Mouse (Mus musculus) heart, adult 2 months (tissue): ENCODE results near the gene Rps6ka6. TPM values are rescaled to one million over a fixed set of nuclear protein-coding genes. Genes with fewer than 3 reads are reported as not detected.

Experiments
- DNase-seq, 2 experiments: peaks; one replicate each; pipeline ENCODE4 v3.0.0; 2021
- H3K27ac ChIP-seq: fragments of 200-600 bp; 2 replicates; pipeline ENCODE4 v1.8.1; 2022
- H3K27me3 ChIP-seq: fragments of 200-500 bp; 2 replicates; pipeline ENCODE4 v1.6.1; 2012; ENCODE audit warnings: mild to moderate bottlenecking, low read length, inconsistent platforms, mixed read lengths; ENCODE audit not compliant: control insufficient read depth, insufficient read depth
- H3K36me3 ChIP-seq: fragments of 200-500 bp; 2 replicates; pipeline ENCODE4 v1.6.1; 2012; ENCODE audit warnings: low read length, inconsistent platforms; ENCODE audit not compliant: control insufficient read depth, insufficient read depth
- H3K4me1 ChIP-seq: fragments of 200-500 bp; 2 replicates; pipeline ENCODE4 v1.6.1; 2011; ENCODE audit warnings: low read length; ENCODE audit not compliant: control insufficient read depth, insufficient read depth
- H3K4me3 ChIP-seq: fragments of 200-600 bp; 2 replicates; pipeline ENCODE4 v1.8.1; 2022
- H3K79me2 ChIP-seq: fragments of 200-500 bp; replicated peaks from 2 replicates; pipeline ENCODE4 v1.6.1; 2012; ENCODE audit warnings: mild to moderate bottlenecking, inconsistent platforms, low read length, moderate library complexity, mixed read lengths; ENCODE audit not compliant: control insufficient read depth, insufficient read depth
- H3K9ac ChIP-seq: fragments of 200-500 bp; 2 replicates; pipeline ENCODE4 v1.6.1; 2012; ENCODE audit warnings: low read depth, mild to moderate bottlenecking, control low read depth, inconsistent platforms, low read length, mixed read lengths
- CTCF ChIP-seq: fragments of 200-600 bp; IDR thresholded peaks from 2 replicates; pipeline ENCODE4 v1.8.1; 2022; ENCODE audit warnings: antibody characterized with exemption, mild to moderate bottlenecking, moderate library complexity
- EP300 ChIP-seq: fragments of 200-500 bp; IDR thresholded peaks from 2 replicates; pipeline ENCODE4 v1.6.1; 2011; ENCODE audit warnings: low read depth, low read length, control low read depth; ENCODE audit not compliant: insufficient read depth
- POLR2A ChIP-seq: fragments of 200-500 bp; IDR thresholded peaks from 2 replicates; pipeline ENCODE4 v1.6.1; 2011; ENCODE audit warnings: mild to moderate bottlenecking, low read depth, low read length, control low read depth; ENCODE audit not compliant: insufficient read depth
- WGBS: fragments of 180-500 bp; shearing (Covaris S2); methylation state at CpG from one replicate; pipeline ENCODE4 v1.1.7; 2018; 5-methylcytosine and 5-hydroxymethylcytosine counted together
- intact Hi-C: fragments of 180-260 bp; cut with DNase I; formaldehyde crosslinking; loops from one replicate; pipeline ENCODE4 v1.15.1; 2025
- polyA plus RNA-seq: library from polyadenylated mRNA; depleted of rRNA; stranded (reverse); fragments of >200 nt; gene quantifications from 2 replicates; pipeline ENCODE4 v1.2.3, GENCODE M21; 2012; rRNA removed
- total RNA-seq, 2 experiments: library from RNA; stranded (reverse); gene quantifications; 2 replicates each; pipeline ENCODE4 v1.2.3; 2021

Rps6ka6 gene
- total and polyA plus RNA-seq, 3 experiments = 0.16 to 0.21 (median 0.16) TPM

- Histone ChIP-seq H3K36me3 (no peaks in the 10 kb centered on the region), H3K27ac (no peak overlapping the region), H3K4me1 (no peaks in the 10 kb centered on the region), H3K79me2 (no peaks in the 10 kb centered on the region), H3K27me3 (no peaks in the 10 kb centered on the region), H3K4me3 (no peak overlapping the region), H3K9ac (no peak overlapping the region)
- intact Hi-C loops = no loop called here
- no peak for TF ChIP-seq EP300
- TF ChIP-seq CTCF = no peak
- no peak for TF ChIP-seq POLR2A
- WGBS = 21% methylated on average over 8 of the region's 8 CpGs
- DNase-seq = no peak
Measured at GRCm38 (mm10) chrX:111462092-111462491, 75.7 kb downstream of the Rps6ka6 start.

- DNase-seq = no peak
- Histone ChIP-seq H3K9ac (no peak overlapping the region), H3K4me3 (no peak overlapping the region), H3K27me3 (no peaks in the 10 kb centered on the region), H3K4me1 (no peaks in the 10 kb centered on the region), H3K79me2 (no peaks in the 10 kb centered on the region), H3K27ac (no peak overlapping the region), H3K36me3 (no peaks in the 10 kb centered on the region)
- TF ChIP-seq POLR2A (no peak), EP300 (no peak), CTCF (no peak)
- intact Hi-C loops = no loop called here
Measured at GRCm38 (mm10) chrX:111460166-111460565, 77.6 kb downstream of the Rps6ka6 start.

GRCm38 (mm10) chrX:111436571-111436970, 101.2 kb downstream of the Rps6ka6 start:
- intact Hi-C loops = no loop called here
- H3K9ac ChIP-seq = no peak overlapping the region
- H3K27ac ChIP-seq = no peak overlapping the region
- no peak for DNase-seq
- no peaks in the 10 kb centered on the region for H3K4me1 ChIP-seq
- no peaks in the 10 kb centered on the region for H3K27me3 ChIP-seq
- no peaks in the 10 kb centered on the region for H3K79me2 ChIP-seq
- H3K4me3 ChIP-seq = no peak overlapping the region
- TF ChIP-seq EP300 = no peak
- TF ChIP-seq POLR2A = no peak
- no peak for TF ChIP-seq CTCF
- no peaks in the 10 kb centered on the region for H3K36me3 ChIP-seq

- intact Hi-C loops = no loop called here
- H3K9ac ChIP-seq = no peak overlapping the region
- no peak for DNase-seq
- H3K27ac ChIP-seq = no peak overlapping the region
- H3K27me3 ChIP-seq = no peaks in the 10 kb centered on the region
- no peaks in the 10 kb centered on the region for H3K4me1 ChIP-seq
- TF ChIP-seq POLR2A = no peak
- no peak for TF ChIP-seq CTCF
- TF ChIP-seq EP300 = no peak
- no peak overlapping the region for H3K4me3 ChIP-seq
- H3K36me3 ChIP-seq = no peaks in the 10 kb centered on the region
- H3K79me2 ChIP-seq = no peaks in the 10 kb centered on the region
- 88% methylated on average over 4 of the region's 4 CpGs for WGBS
Measured at GRCm38 (mm10) chrX:111414775-111415174, 123.0 kb downstream of the Rps6ka6 start.

GRCm38 (mm10) chrX:111404816-111405215, 132.9 kb downstream of the Rps6ka6 start:
- Histone ChIP-seq H3K36me3 (no peaks in the 10 kb centered on the region), H3K79me2 (no peaks in the 10 kb centered on the region), H3K9ac (no peak overlapping the region), H3K4me1 (no peaks in the 10 kb centered on the region), H3K27ac (no peak overlapping the region), H3K27me3 (no peaks in the 10 kb centered on the region), H3K4me3 (no peak overlapping the region)
- TF ChIP-seq CTCF (no peak), POLR2A (no peak), EP300 (no peak)
- WGBS = 86% methylated on average over 2 of the region's 2 CpGs
- DNase-seq = no peak
- intact Hi-C loops = no loop called here

- Histone ChIP-seq H3K27ac (no peak overlapping the region), H3K9ac (no peak overlapping the region), H3K27me3 (no peaks in the 10 kb centered on the region), H3K4me3 (no peak overlapping the region), H3K4me1 (no peaks in the 10 kb centered on the region), H3K36me3 (no peaks in the 10 kb centered on the region), H3K79me2 (no peaks in the 10 kb centered on the region)
- WGBS = 70% methylated on average over 5 of the region's 5 CpGs
- no peak for TF ChIP-seq CTCF
- TF ChIP-seq POLR2A = no peak
- no peak for TF ChIP-seq EP300
- DNase-seq = no peak
- intact Hi-C loops = no loop called here
Measured at GRCm38 (mm10) chrX:111377020-111377419, 160.7 kb downstream of the Rps6ka6 start.

- Histone ChIP-seq H3K4me1 (no peaks in the 10 kb centered on the region), H3K9ac (no peak overlapping the region), H3K79me2 (no peaks in the 10 kb centered on the region), H3K27me3 (no peaks in the 10 kb centered on the region), H3K4me3 (no peak overlapping the region), H3K27ac (no peak overlapping the region), H3K36me3 (no peaks in the 10 kb centered on the region)
- TF ChIP-seq CTCF (no peak), POLR2A (no peak)
- intact Hi-C loops = no loop called here
- WGBS = 32% methylated on average over 1 of the region's 1 CpGs
- no peak for DNase-seq
Measured at GRCm38 (mm10) chrX:111374177-111374576, 163.6 kb downstream of the Rps6ka6 start.

Other genes with a start within 250 kb of the Rps6ka6 start
- under 1 TPM; 0.16 TPM for gene Hdx, start 159.1 kb upstream of the Rps6ka6 start, total RNA-seq
- gene Hdx, start 159.1 kb upstream of the Rps6ka6 start, polyA plus RNA-seq = 0.12 and 0.15 TPM in 2 replicates